Mouse (Mus musculus): ENCODE measurements around the gene Aoc2. TPM values are rescaled to one million over a fixed set of nuclear protein-coding genes. Genes with fewer than 3 reads are reported as not detected.

Aoc2 gene
- total and polyA plus RNA-seq, 2 experiments: 0.46 to 1.7 TPM

DNA sequence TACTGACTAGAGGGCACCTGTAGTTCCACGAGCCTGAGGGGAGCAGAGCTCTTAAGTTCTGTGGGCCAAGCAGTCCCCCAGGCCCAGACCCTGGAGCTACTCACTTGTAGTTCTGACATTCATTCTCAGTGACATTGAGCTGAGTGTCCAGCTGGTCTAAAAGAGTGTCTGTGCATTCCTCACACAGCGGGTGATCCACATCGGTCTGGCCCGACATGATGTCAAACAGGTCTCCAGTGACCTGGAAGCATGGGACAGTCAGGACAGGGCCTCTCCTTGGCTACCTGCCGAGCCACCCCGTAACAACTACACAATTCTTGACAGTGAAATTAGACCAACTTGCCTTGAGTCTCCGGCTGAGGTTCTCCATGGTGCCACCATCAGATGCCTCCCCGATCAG, 29.7 kb upstream of the Aoc2 start:
- Histone ChIP-seq H3K4me1 (ENCODE audit: control insufficient read depth, insufficient read depth, low read length) (peaks cover 4% of the 10 kb centered on the region; the same call in 1 of the 2 replicates), H3K9ac (ENCODE audit: low read depth, low read length) (no peak overlapping the region), H3K79me2 (ENCODE audit: control insufficient read depth, insufficient read depth, low read length) (peaks cover 9% of the 10 kb centered on the region), H3K27me3 (ENCODE audit: control insufficient read depth, insufficient read depth, low read length) (no peaks in the 10 kb centered on the region), H3K4me3 (ENCODE audit: insufficient read depth, low read depth, low read length) (no peak overlapping the region), H3K36me3 (ENCODE audit: control insufficient read depth, insufficient read depth, low read length) (peaks cover 32% of the 10 kb centered on the region), H3K27ac (replicated peaks; ENCODE audit: insufficient read depth, low read depth, low read length) (no peak overlapping the region)
- no peak for DNase-seq (ENCODE audit: extremely low read depth, low read depth, low spot score)
- WGBS: 95% methylated on average over 8 of the region's 8 CpGs
- TF ChIP-seq CTCF (IDR thresholded peaks at IDR 0.05; ENCODE audit: low read depth, low read length) (no peak), POLR2A (IDR thresholded peaks at IDR 0.05; ENCODE audit: extremely low read depth, insufficient read depth, low read length) (no peak)

DNA sequence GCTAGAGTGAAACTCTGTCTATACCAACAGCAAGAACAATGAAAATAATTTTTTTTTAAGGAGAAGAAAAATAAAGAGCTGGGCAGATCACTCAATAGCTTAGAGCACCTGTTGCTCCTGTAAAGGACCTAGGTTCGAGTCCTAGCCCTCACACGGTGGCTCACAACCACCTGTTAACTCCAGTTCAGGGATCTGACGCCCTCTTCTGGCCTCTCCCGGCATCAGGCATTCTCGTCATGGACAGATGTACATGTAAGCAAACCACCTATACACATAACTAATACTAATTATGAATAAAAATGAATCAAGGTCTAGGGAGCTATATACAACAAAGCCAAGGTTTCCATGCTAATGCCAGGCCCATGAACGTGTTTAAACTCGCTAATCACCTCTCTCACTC, 24.0 kb upstream of the Aoc2 start:
- H3K4me3 ChIP-seq (ENCODE audit: insufficient read depth, low read depth, low read length): peak overlapping the region; percentile 19; the same call in 1 of the 2 replicates
- H3K36me3 ChIP-seq (ENCODE audit: control insufficient read depth, insufficient read depth, low read length): peaks cover 20% of the 10 kb centered on the region
- peaks cover 6% of the 10 kb centered on the region for H3K4me1 ChIP-seq (ENCODE audit: control insufficient read depth, insufficient read depth, low read length)
- no peak for DNase-seq (ENCODE audit: extremely low read depth, low read depth, low spot score)
- peak overlapping the region; percentile 82; the same call in 1 of the 2 replicates for H3K9ac ChIP-seq (ENCODE audit: low read depth, low read length)
- H3K27ac ChIP-seq (replicated peaks; ENCODE audit: insufficient read depth, low read depth, low read length): no peak overlapping the region
- no peaks in the 10 kb centered on the region for H3K27me3 ChIP-seq (ENCODE audit: control insufficient read depth, insufficient read depth, low read length)
- H3K79me2 ChIP-seq (ENCODE audit: control insufficient read depth, insufficient read depth, low read length): peaks cover 26% of the 10 kb centered on the region
- TF ChIP-seq CTCF (IDR thresholded peaks at IDR 0.05; ENCODE audit: low read depth, low read length): peak; percentile 25; the same call in 1 of the 2 replicates
- no peak for TF ChIP-seq POLR2A (IDR thresholded peaks at IDR 0.05; ENCODE audit: extremely low read depth, insufficient read depth, low read length)
- 57% methylated on average over 7 of the region's 7 CpGs for WGBS

GRCm38 (mm10) chr11:101301299-101302003, 23.4 kb upstream of the Aoc2 start:
- WGBS: 10% methylated on average over 26 of the region's 26 CpGs
- H3K27ac ChIP-seq (replicated peaks; ENCODE audit: insufficient read depth, low read depth, low read length): no peak overlapping the region; the same call in 1 of the 2 replicates
- peak overlapping the region; percentile 82 for H3K9ac ChIP-seq (ENCODE audit: low read depth, low read length)
- H3K36me3 ChIP-seq (ENCODE audit: control insufficient read depth, insufficient read depth, low read length): peaks cover 16% of the 10 kb centered on the region
- peaks cover 26% of the 10 kb centered on the region for H3K79me2 ChIP-seq (ENCODE audit: control insufficient read depth, insufficient read depth, low read length)
- peak overlapping the region; percentile 83 for H3K4me3 ChIP-seq (ENCODE audit: insufficient read depth, low read depth, low read length)
- peaks cover 6% of the 10 kb centered on the region for H3K4me1 ChIP-seq (ENCODE audit: control insufficient read depth, insufficient read depth, low read length)
- H3K27me3 ChIP-seq (ENCODE audit: control insufficient read depth, insufficient read depth, low read length): no peaks in the 10 kb centered on the region
- TF ChIP-seq POLR2A (IDR thresholded peaks at IDR 0.05; ENCODE audit: extremely low read depth, insufficient read depth, low read length) (no peak), CTCF (IDR thresholded peaks at IDR 0.05; ENCODE audit: low read depth, low read length) (no peak)
- DNase-seq (ENCODE audit: extremely low read depth, low read depth, low spot score): no peak

- TF ChIP-seq CTCF (IDR thresholded peaks at IDR 0.05; ENCODE audit: low read depth, low read length) (peak; percentile 98), POLR2A (IDR thresholded peaks at IDR 0.05; ENCODE audit: extremely low read depth, insufficient read depth, low read length) (peak; percentile 67)
- no peak within 1 kb of the TSS; the same call in 1 of the 2 replicates for H3K27ac ChIP-seq (replicated peaks; ENCODE audit: insufficient read depth, low read depth, low read length)
- peaks cover 14% of the 10 kb centered on the region; the same call in 1 of the 2 replicates for H3K36me3 ChIP-seq (ENCODE audit: control insufficient read depth, insufficient read depth, low read length)
- H3K79me2 ChIP-seq (ENCODE audit: control insufficient read depth, insufficient read depth, low read length): peaks cover 26% of the 10 kb centered on the region
- H3K9ac ChIP-seq (ENCODE audit: low read depth, low read length): peak within 1 kb of the TSS; percentile 82
- peak within 1 kb of the TSS; percentile 83 for H3K4me3 ChIP-seq (ENCODE audit: insufficient read depth, low read depth, low read length)
- H3K27me3 ChIP-seq (ENCODE audit: control insufficient read depth, insufficient read depth, low read length): no peaks in the 10 kb centered on the region
- H3K4me1 ChIP-seq (ENCODE audit: control insufficient read depth, insufficient read depth, low read length): peaks cover 6% of the 10 kb centered on the region
- peak; percentile 77 for DNase-seq (ENCODE audit: extremely low read depth, low read depth, low spot score)
- WGBS: 6% methylated on average over 39 of the region's 39 CpGs
These were observed 22.7 kb upstream of the Aoc2 start, which contains the start of gene Becn1 for GRCm38 (mm10) chr11:101302004-101302798. Gene Becn1 (minus strand): TSS chr11:101302286.

DNA sequence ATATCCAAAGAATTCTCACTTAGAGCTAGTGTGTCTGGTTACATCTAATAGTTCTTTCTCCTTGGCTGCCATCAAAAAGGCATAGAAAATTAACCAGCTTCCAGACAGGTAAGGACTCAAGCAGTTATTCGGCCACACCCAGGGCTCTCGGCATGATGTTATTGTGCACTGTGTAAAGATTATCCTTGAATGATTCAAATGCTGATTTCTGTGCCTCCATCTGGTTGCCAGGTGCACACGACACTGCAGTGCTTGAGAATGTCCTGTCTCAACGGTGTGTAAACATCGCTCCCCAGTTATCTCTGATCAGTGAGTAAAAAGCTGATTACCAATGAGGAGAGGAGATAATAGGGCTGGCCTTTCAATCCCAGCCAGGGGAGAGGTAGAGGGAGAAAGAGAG, 17.1 kb upstream of the Aoc2 start:
- WGBS: 19% methylated on average over 5 of the region's 5 CpGs

More for the DNA sequence above, 17.1 kb upstream of the Aoc2 start:
- no peaks in the 10 kb centered on the region for H3K4me1 ChIP-seq (ENCODE audit: control insufficient read depth, insufficient read depth, low read length)
- H3K4me3 ChIP-seq (ENCODE audit: insufficient read depth, low read depth, low read length): no peak overlapping the region
- no peak overlapping the region for H3K9ac ChIP-seq (ENCODE audit: low read depth, low read length)
- DNase-seq (ENCODE audit: extremely low read depth, low read depth, low spot score): no peak
- no peaks in the 10 kb centered on the region for H3K79me2 ChIP-seq (ENCODE audit: control insufficient read depth, insufficient read depth, low read length)
- no peak overlapping the region for H3K27ac ChIP-seq (replicated peaks; ENCODE audit: insufficient read depth, low read depth, low read length)
- H3K27me3 ChIP-seq (ENCODE audit: control insufficient read depth, insufficient read depth, low read length): no peaks in the 10 kb centered on the region
- TF ChIP-seq CTCF (IDR thresholded peaks at IDR 0.05; ENCODE audit: low read depth, low read length) (no peak), POLR2A (IDR thresholded peaks at IDR 0.05; ENCODE audit: extremely low read depth, insufficient read depth, low read length) (no peak)
- no peaks in the 10 kb centered on the region for H3K36me3 ChIP-seq (ENCODE audit: control insufficient read depth, insufficient read depth, low read length)

Measured in liver, adult 2 months (tissue).